Mouse (Mus musculus) lung, postnatal 25 days (tissue): Measurements from ENCODE around the gene Plk1.
A peak's percentile ranks its signal among the peaks of the same experiment; 100 is the strongest.

Source experiments
- DNase-seq: peaks from one replicate; pipeline ENCODE4 v3.0.0; 2022; ENCODE audit warnings: low spot score

Gene Plk1

DNA sequence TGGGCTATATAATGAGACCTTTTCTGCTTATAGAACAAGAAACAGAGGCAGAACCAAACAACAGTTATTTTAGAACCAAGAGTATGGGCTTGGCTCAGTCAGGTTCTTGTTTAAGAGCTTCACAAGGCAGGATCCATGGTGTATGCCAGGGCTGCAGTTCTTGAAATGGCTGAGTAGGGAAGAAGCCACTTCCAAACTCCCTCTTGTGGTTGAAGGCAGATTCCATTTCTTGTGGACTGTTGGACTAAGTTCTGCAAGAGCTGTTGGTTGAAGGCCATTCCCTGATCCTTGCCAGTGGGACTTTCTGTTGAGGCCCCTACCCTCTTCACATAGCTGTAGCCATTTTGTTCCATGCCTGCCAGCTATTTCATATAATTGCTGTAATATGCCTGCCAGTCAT, 34.7 kb downstream of the Plk1 start:
- no peak for DNase-seq

DNA sequence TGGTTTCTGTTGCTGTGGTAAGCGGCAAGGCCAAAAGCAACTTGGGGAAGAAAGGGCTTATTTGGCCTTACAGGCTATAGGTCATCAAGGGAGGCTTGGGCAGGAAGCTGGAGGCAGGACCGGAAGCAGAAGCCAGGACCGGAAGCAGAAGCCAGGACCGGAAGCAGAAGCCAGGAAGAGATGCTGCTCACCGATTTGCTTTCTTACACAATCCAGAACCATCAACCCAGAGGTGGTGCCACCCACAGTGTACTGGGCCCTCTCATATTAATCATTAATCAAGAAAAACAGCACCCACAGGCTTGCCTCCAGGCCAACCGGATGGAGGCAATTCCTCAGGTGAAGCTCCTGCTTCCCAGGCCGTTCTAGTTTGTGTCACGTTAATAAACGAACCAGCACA, 37.5 kb downstream of the Plk1 start:
- no peak for DNase-seq

DNA sequence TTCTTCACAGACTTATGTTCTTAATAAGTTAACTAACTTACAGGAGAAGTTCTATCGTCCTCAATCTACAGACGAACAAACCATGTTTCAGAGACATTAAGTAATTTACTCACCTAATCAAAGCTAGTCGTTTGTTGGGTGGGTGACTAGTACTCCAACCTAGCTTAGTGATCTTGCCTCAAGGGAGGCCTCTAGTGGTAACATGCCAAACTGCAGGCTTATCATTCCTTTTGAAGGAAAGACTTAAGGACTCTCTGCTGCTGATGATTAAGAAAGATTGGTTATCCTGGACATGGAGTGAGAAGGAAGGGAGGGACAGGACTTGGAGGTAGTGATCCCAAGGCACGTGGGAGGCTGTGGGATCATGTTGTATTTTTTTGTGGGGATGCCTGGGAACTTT, 38.1 kb downstream of the Plk1 start:
- peak; percentile 34 for DNase-seq

DNA sequence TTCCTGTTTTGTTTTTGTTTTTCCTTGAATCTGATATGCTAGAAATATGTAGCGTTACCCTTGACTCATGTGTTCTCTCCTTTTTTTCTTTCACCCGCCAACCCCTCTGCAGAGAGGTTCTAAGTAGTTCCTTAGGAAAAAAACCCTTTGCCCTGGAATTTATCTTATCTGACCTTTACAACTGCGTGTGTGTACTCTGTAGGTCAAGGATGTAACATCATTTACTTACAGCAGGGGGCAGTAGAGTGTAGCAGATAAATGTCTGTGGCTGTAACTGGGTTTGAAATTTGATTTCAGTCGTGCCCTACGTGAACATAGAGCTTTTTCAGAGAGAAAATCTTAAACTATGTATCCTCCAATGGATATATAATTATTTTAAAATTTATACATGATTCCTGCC, 40.1 kb downstream of the Plk1 start:
- peak; percentile 57 for DNase-seq

DNA sequence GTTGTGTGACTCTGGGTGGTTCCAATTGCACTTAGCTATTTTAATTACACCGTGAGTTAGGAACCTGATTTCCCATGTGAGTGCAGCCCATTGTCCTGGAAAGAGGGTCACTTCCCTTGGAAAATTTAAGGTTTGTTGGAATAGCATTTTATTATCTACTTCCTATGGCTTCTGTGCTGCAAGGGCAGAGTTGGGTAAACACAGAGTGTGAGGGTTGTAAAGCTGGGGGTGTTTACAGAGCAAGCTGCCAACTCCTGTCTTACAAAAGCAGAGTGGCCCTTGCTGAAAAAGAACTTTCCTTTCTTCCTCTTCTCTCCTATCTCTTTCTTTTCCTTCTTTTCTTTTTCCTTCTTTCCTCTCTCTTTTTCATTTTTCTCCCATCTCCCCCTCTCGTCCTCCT, 44.7 kb downstream of the Plk1 start:
- no peak for DNase-seq

DNA sequence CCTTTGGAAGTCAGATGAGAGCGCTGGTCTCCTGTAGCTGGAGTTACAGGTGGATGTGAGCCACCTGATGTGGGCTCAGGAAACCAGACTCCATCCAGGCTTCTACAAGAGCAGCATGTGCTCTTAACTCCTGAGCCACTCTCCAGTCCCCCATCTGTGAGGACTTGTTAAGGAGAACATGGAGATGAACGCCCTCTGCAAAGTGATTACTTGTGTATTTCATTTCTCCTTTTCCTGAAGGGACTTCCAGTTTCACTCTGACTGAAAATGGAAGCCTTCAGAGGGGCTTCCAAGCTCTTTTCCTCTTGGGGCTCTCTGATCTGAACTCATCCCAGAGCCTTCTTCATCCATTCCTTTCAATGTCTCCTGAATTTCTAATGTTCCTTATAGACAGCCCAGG, 46.9 kb downstream of the Plk1 start:
- no peak for DNase-seq

DNA sequence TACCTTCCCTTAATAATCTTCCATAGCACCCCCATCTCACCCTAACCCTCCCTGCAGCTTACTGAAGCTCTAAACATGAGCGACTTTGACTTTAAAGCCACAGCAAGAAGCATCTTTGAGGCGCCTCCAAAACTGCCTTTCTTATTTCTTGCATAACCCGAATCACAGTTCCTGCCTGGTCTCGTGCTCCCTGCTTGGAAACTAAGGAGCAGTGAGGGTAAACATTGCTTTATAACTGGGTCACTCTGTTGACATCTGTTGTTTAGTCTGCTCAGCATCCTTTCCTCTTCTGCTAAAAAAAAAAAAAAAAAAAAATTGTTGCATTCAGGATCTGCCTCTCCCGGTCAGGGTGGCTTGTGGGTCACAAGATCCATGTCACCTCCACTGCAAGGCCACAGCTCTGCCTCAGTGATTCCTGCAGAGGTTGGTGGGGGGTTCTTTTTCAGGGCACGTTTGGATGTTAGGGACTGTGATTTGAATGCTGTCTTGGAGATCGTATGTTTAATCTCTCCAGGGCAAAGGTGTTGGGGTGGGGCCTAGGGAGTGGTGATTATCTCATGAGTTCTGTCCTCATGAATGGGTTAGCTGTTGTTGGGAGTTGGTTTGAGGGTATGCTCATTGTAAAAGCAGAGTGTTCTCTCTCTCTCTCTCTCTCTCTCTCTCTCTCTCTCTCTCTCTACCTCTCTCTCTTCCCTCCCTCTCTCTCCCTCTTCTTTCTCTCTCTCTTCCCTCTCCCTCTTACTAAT, 49.2 kb downstream of the Plk1 start:
- DNase-seq: peak; percentile 12

DNA sequence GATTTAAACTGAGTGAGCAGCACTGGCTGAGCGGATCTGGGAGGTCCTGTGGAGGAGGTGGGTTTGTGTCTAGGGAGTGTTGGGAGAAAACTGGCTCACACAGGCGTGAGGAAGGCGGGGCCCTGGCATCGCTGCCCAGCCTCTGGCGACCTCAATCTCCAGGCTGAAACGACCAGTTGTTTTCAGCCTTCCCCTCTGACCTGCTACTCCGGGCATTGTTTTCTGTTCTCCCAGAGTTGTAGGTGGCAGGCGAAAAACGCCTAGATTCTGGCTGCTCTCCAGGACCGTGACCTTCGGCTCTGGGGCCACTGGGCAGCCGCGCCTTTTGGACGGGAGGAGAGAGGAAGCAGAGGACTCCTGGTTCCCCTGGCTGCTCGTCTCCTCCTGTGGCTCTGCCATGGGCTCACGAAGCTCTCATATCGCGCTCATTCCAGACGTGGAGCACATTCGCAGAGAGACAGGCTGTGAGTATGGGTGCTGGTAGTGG, 60.1 kb downstream of the Plk1 start, which contains the start of gene Chp2:
TSS of gene Chp2 (plus strand) at position 182 of the 487 bp plus-strand sequence.
- DNase-seq: peak; percentile 25
